In genomic region chr7:114692339-114692738, GRCm38 (mm10) we compare ENCODE assay signal across 11 mouse cellular contexts. TPM values are rescaled to one million over a fixed set of nuclear protein-coding genes. Genes with fewer than 3 reads are reported as not detected.
DNase-seq lines count a peak whose midpoint lies in the region; ATAC-seq and TF ChIP-seq lines count a peak whose summit lies in the region.
"Had no signal": no experiment of that assay in that cellular context is flagged by ENCODE, and none has a peak within 500 bp of the region (broad histone marks: within the 10 kb centered on the region; RNA-seq: fewer than 3 reads in every experiment).

No protein-coding gene starts in this region.

- no peaks in the 10 kb centered on the region for H3K27me3 ChIP-seq in intestine, postnatal 0 days (replicated peaks; ENCODE audit: control insufficient read depth, insufficient read depth, low read length)
- H3K27me3 ChIP-seq in intestine, embryonic 15.5 days (replicated peaks) = no peaks in the 10 kb centered on the region
- no peaks in the 10 kb centered on the region for H3K27me3 ChIP-seq in forebrain, embryonic 16.5 days (replicated peaks; ENCODE audit: control insufficient read depth, insufficient read depth, low read length)
- H3K27me3 ChIP-seq: heart, embryonic 15.5 days; limb, embryonic 15.5 days had no signal

- ATAC-seq in intestine, postnatal 0 days = no peak
- ATAC-seq in intestine, embryonic 15.5 days = no peak
- no peak for ATAC-seq in forebrain, embryonic 16.5 days

- no peak overlapping the region for H3K9ac ChIP-seq in intestine, postnatal 0 days (ENCODE audit: low read depth, low read length)
- H3K9ac ChIP-seq in intestine, embryonic 15.5 days = no peak overlapping the region
- no peak overlapping the region for H3K9ac ChIP-seq in forebrain, embryonic 16.5 days (replicated peaks; ENCODE audit: low read depth, low read length)
- H3K9ac ChIP-seq: heart, embryonic 15.5 days; limb, embryonic 15.5 days had no signal

- H3K9me3 ChIP-seq in intestine, postnatal 0 days (ENCODE audit: control insufficient read depth) = no peaks in the 10 kb centered on the region
- no peaks in the 10 kb centered on the region for H3K9me3 ChIP-seq in intestine, embryonic 15.5 days
- H3K9me3 ChIP-seq in forebrain, embryonic 16.5 days (ENCODE audit: control insufficient read depth, low read length) = no peaks in the 10 kb centered on the region
- H3K9me3 ChIP-seq: heart, embryonic 15.5 days; limb, embryonic 15.5 days had no signal

- H3K4me3 ChIP-seq in intestine, postnatal 0 days (ENCODE audit: low read depth, low read length) = no peak overlapping the region
- H3K4me3 ChIP-seq in intestine, embryonic 15.5 days (replicated peaks) = no peak overlapping the region
- no peak overlapping the region for H3K4me3 ChIP-seq in forebrain, embryonic 16.5 days (replicated peaks; ENCODE audit: low read length)
- H3K4me3 ChIP-seq: heart, embryonic 15.5 days; limb, embryonic 15.5 days had no signal

- DNase-seq in adrenal gland, adult (ENCODE audit: inconsistent age in 2 of 2, low spot score in 1 of 2) = peak; percentile 13 to 70
- no peak for DNase-seq in adrenal gland, adult 8-10 months
- peak; percentile 11 for DNase-seq in retina, embryonic 14.5 days (ENCODE audit: low spot score)
- DNase-seq in retina, postnatal 1 day = no peak
- DNase-seq in thymus, postnatal 36 days = peak; percentile 3 to 6
- DNase-seq: cerebellum, postnatal 25 days had no signal

- no peaks in the 10 kb centered on the region for H3K36me3 ChIP-seq in intestine, postnatal 0 days (ENCODE audit: control insufficient read depth, insufficient read depth)
- H3K36me3 ChIP-seq in intestine, embryonic 15.5 days = no peaks in the 10 kb centered on the region
- no peaks in the 10 kb centered on the region for H3K36me3 ChIP-seq in forebrain, embryonic 16.5 days (ENCODE audit: control insufficient read depth, insufficient read depth)
- H3K36me3 ChIP-seq: heart, embryonic 15.5 days; limb, embryonic 15.5 days had no signal

- H3K27ac ChIP-seq in intestine, postnatal 0 days (ENCODE audit: low read depth, low read length) = no peak overlapping the region
- no peak overlapping the region for H3K27ac ChIP-seq in intestine, embryonic 15.5 days
- H3K27ac ChIP-seq in forebrain, embryonic 16.5 days (ENCODE audit: low read length) = no peak overlapping the region
- H3K27ac ChIP-seq: heart, embryonic 15.5 days; limb, embryonic 15.5 days had no signal

- H3K4me2 ChIP-seq in intestine, postnatal 0 days (replicated peaks; ENCODE audit: low read depth) = no peak overlapping the region
- no peak overlapping the region for H3K4me2 ChIP-seq in intestine, embryonic 15.5 days (replicated peaks)
- no peak overlapping the region for H3K4me2 ChIP-seq in forebrain, embryonic 16.5 days (ENCODE audit: low read length)
- H3K4me2 ChIP-seq: heart, embryonic 15.5 days; limb, embryonic 15.5 days had no signal

- H3K4me1 ChIP-seq in intestine, postnatal 0 days (replicated peaks; ENCODE audit: control insufficient read depth, insufficient read depth, low read length) = no peaks in the 10 kb centered on the region
- H3K4me1 ChIP-seq in intestine, embryonic 15.5 days (replicated peaks) = no peaks in the 10 kb centered on the region
- H3K4me1 ChIP-seq in forebrain, embryonic 16.5 days (replicated peaks; ENCODE audit: control insufficient read depth, insufficient read depth, low read length) = no peaks in the 10 kb centered on the region
- H3K4me1 ChIP-seq: heart, embryonic 15.5 days; limb, embryonic 15.5 days had no signal

- TF ChIP-seq CTCF in intestine, postnatal 0 days (IDR thresholded peaks at IDR 0.05; ENCODE audit: low read depth) = peak; percentile 59

RNA-seq across cellular contexts. Expression of gene Calcb, which starts 26.1 kb away (rescaled TPM):
- under 1 TPM in 1 of 4 experiments, not detected in 3; 0.35 TPM for total RNA-seq in adrenal gland, adult 8-10 months (2022)
- 12.9 and 15.7 TPM in 2 replicates for polyA plus RNA-seq in intestine, postnatal 0 days (2015; fragmentation: Nextera tagmentation; extraction: Ambion mirVana)
- 1.7 and 2.3 TPM in 2 replicates for polyA plus RNA-seq in intestine, embryonic 15.5 days (2015; fragmentation: Nextera tagmentation; extraction: Ambion mirVana)
- polyA plus RNA-seq in forebrain, embryonic 16.5 days (2015; fragmentation: Nextera tagmentation; extraction: Ambion mirVana) = not detected in 2 replicates

RNA-seq across cellular contexts. Expression of gene Insc, which starts 51.2 kb away (rescaled TPM):
- total RNA-seq in adrenal gland, adult 8-10 months (2022) = 1 to 10 TPM in 3 of 4 experiments, under 1 TPM in 1; 0.81 to 2.5 (median 1.3) TPM
- 8.3 and 9.9 TPM in 2 replicates for polyA plus RNA-seq in intestine, postnatal 0 days (2015; fragmentation: Nextera tagmentation; extraction: Ambion mirVana)
- 19.7 and 20.2 TPM in 2 replicates for polyA plus RNA-seq in intestine, embryonic 15.5 days (2015; fragmentation: Nextera tagmentation; extraction: Ambion mirVana)
- 1.1 and 1.2 TPM in 2 replicates for polyA plus RNA-seq in forebrain, embryonic 16.5 days (2015; fragmentation: Nextera tagmentation; extraction: Ambion mirVana)

RNA-seq across cellular contexts. Expression of gene Calca, which starts 56.2 kb away (rescaled TPM):
- 1 to 10 TPM in 1 of 4 experiments, under 1 TPM in 1, not detected in 2; 0.41 to 1.6 TPM for total RNA-seq in adrenal gland, adult 8-10 months (2022)
- 1.7 and 2.6 TPM in 2 replicates for polyA plus RNA-seq in intestine, postnatal 0 days (2015; fragmentation: Nextera tagmentation; extraction: Ambion mirVana)
- polyA plus RNA-seq in intestine, embryonic 15.5 days (2015; fragmentation: Nextera tagmentation; extraction: Ambion mirVana) = 1.7 and 2.7 TPM in 2 replicates
- polyA plus RNA-seq in forebrain, embryonic 16.5 days (2015; fragmentation: Nextera tagmentation; extraction: Ambion mirVana) = 1.2 and 1.5 TPM in 2 replicates

Comparison
In these comparisons a context has a peak if more than half of its experiments do, and no peak if none do; other contexts are left out.
1. DNase-seq: peak in adrenal gland, adult (2 of 2), retina, embryonic 14.5 days (single experiment) and thymus, postnatal 36 days (2 of 2); none in adrenal gland, adult 8-10 months (single experiment) and retina, postnatal 1 day (single experiment).